Comparison of ENCODE assay signal across 8 mouse cellular contexts in the genomic region with DNA sequence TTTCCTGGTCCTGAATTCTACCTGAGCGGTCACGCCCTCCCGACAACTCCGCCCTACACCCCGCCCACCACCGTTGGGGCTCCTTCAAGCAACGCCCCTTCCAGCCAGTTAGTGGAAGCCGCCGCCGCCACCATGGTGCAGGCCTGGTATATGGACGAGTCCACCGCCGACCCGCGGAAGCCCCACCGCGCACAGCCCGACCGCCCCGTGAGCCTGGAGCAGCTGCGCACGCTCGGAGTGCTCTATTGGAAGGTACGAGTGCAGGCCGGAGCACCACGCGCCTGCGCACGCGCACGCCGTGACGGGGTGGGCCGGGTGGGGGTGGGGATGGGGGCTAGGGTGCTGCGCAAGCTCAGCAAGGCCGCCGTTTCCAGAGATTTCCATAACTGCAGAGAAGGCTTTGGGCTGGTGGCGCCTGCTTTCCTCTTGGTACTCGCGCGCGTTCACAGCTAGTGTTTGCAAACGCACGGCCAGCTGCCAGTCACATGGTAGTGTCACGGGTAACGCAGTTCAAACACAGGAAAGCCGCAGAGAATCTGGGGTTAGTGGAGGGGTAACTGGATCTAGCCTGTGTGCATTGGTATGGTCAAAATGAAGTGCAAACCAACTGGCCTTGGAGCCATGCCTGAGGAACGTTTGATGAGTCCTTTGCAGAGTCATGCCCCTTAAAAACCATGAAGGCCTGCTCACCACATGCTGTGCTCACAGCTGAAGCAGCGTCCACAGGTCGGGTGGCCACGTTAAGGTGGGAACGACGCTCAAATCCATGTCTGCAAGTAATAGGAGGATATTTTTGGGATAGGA. TPM values are rescaled to one million over a fixed set of nuclear protein-coding genes. Genes with fewer than 3 reads are reported as not detected.
DNase-seq lines count a peak whose midpoint lies in the region; ATAC-seq lines count a peak whose summit lies in the region.

Gene Adi1 (plus strand): TSS at position 111 of the 804 bp plus-strand sequence.

- H3K4me3 ChIP-seq in hindbrain, embryonic 13.5 days: peak within 1 kb of the TSS; percentile 51

- H3K4me2 ChIP-seq in hindbrain, embryonic 13.5 days: peak within 1 kb of the TSS; percentile 60

- no peaks in the 10 kb centered on the region for H3K27me3 ChIP-seq in hindbrain, embryonic 13.5 days

- peak; percentile 91 for DNase-seq in NIH3T3 (ENCODE audit: low read depth)
- DNase-seq in cerebellum, postnatal 10 days: peak; percentile 87 to 92
- DNase-seq in frontal cortex, postnatal 14 days (ENCODE audit: low spot score in 2 of 2): peak; percentile 79 to 80
- peak; percentile 77 to 83 for DNase-seq in layer of hippocampus, postnatal 25 days (ENCODE audit: extremely low spot score in 1 of 2, low spot score in 1 of 2)
- DNase-seq in lung, postnatal 25 days (ENCODE audit: low spot score): peak; percentile 81
- DNase-seq in retina, postnatal 1 day: peak; percentile 93
- DNase-seq in urinary bladder, adult 18-20 months (ENCODE audit: low spot score in 2 of 2): peak; percentile 75 to 82

- ATAC-seq in hindbrain, embryonic 13.5 days (ENCODE audit: low FRiP score): peak; percentile 98

- 3% methylated on average over 53 of the region's 53 CpGs for WGBS in hindbrain, embryonic 13.5 days

- peaks cover 15% of the 10 kb centered on the region for H3K4me1 ChIP-seq in hindbrain, embryonic 13.5 days (replicated peaks)

- no peaks in the 10 kb centered on the region for H3K9me3 ChIP-seq in hindbrain, embryonic 13.5 days

- peak within 1 kb of the TSS; percentile 95 for H3K27ac ChIP-seq in hindbrain, embryonic 13.5 days

- H3K36me3 ChIP-seq in hindbrain, embryonic 13.5 days: peaks cover 6% of the 10 kb centered on the region; the same call in 1 of the 2 replicates

- H3K9ac ChIP-seq in hindbrain, embryonic 13.5 days: peak within 1 kb of the TSS; percentile 77

RNA-seq across cellular contexts. Expression of gene Adi1, which starts in this region (rescaled TPM):
- 31.5 and 33.7 TPM in 2 replicates for polyA plus RNA-seq in hindbrain, embryonic 13.5 days (2015; fragmentation: Nextera tagmentation; extraction: Ambion mirVana)
- total RNA-seq in layer of hippocampus, postnatal 25 days (2021): 10 to 100 TPM; 29.7 to 35.0 TPM

Comparison
In these comparisons a context has a peak if more than half of its experiments do, and no peak if none do; other contexts are left out.
1. Peak in every context shown above with its lines: DNase-seq, ATAC-seq, H3K4me3 ChIP-seq and H3K27ac ChIP-seq.